Mouse (Mus musculus) lung, adult 2 months (tissue): ENCODE data around the gene Tom1l2.

Experiments
- CTCF ChIP-seq: fragments of 200-500 bp; IDR thresholded peaks from 2 replicates; pipeline ENCODE4 v1.5.1; 2011; ENCODE audit warnings: mild to moderate bottlenecking, low read length, control low read depth; ENCODE audit not compliant: insufficient read depth
- POLR2A ChIP-seq: fragments of 200-500 bp; IDR thresholded peaks from 2 replicates; pipeline ENCODE4 v1.6.1; 2011; ENCODE audit warnings: low read depth, mild to moderate bottlenecking, control low read depth, low read length, borderline replicate concordance; ENCODE audit errors: extremely low read depth

DNA sequence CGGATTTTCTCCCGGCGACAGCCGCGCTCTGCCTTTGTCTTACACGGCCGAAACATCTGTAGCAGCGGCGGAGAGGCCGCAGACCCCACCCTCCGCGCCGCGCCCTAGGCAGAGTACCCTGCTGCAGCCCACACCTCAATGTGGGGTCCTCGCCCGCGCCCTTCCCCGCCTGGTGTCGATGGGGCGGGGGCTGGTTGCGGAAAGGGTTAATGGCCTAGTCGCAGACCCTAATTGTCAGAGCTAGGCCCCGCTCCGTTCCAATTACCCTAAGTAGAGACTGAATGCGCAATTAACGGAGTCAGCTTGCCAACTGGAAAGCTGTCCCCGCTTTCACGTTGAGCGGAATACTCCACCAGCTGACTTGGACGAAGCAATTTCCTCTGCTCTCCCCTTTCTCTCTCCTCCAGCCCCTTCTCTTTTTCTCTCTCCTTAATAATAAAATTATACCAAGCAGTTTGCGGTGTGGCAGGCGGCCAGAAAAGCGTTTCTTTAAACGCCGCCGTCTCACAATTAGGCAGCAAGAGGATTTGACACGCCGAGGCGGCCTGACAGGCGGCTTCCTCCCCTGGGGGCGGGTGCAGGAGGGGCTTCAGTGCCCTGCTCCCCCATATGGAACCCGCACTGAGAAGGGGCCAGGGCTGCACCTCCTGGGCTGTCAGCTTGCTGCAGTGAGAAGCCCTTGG lies 175.6 kb downstream of the Tom1l2 start:
- TF ChIP-seq CTCF (no peak), POLR2A (no peak)
